Mouse (Mus musculus) spleen, adult 2 months (tissue): ENCODE measurements around the gene Rasal2.

Experiments used
- CTCF ChIP-seq: fragments of 200-500 bp; IDR thresholded peaks from 2 replicates; pipeline ENCODE4 v1.5.1; 2011; ENCODE audit warnings: mild to moderate bottlenecking, inconsistent platforms; ENCODE audit not compliant: insufficient read depth, insufficient read length, insufficient replicate concordance; ENCODE audit errors: extremely low read depth
- POLR2A ChIP-seq: fragments of 200-500 bp; IDR thresholded peaks from 2 replicates; pipeline ENCODE4 v1.6.1; 2011; ENCODE audit warnings: low read depth, low read length, inconsistent platforms

GRCm38 (mm10) chr1:157449981-157450636 is 37.7 kb upstream of the Rasal2 start:
- TF ChIP-seq CTCF = no peak
- TF ChIP-seq POLR2A = no peak
